Mouse (Mus musculus) left cerebral cortex, adult 8-10 months (tissue): ENCODE results near the gene Agfg2. TPM values are rescaled to one million over a fixed set of nuclear protein-coding genes. Genes with fewer than 3 reads are reported as not detected.
"Not testable (repeated sequence)": the region's sequence is repeated elsewhere in the genome, so short reads cannot be mapped to it uniquely, and the experiment has no call there.

Source experiments
- DNase-seq, 2 experiments: peaks; one replicate each; pipeline ENCODE4 v3.0.0; 2022; ENCODE audit warnings: low spot score in 2 of 2
- total RNA-seq, 4 experiments: library from RNA; stranded (reverse); gene quantifications; 2 replicates each; pipeline ENCODE4 v1.2.4; 2022

The Agfg2 gene
- 10 to 100 TPM; 50.0 to 54.8 (median 51.4) TPM for total RNA-seq

- peak; percentile 90 to 100 for DNase-seq
Observed at GRCm38 (mm10) chr5:137684294-137685123, at the start of gene Agfg2. Gene Agfg2 (minus strand): TSS chr5:137684726.

GRCm38 (mm10) chr5:137733638-137734288, 49.2 kb upstream of the Agfg2 start:
- DNase-seq = peak in 1 of 2 experiments; percentile 25

GRCm38 (mm10) chr5:137726767-137727166, 42.2 kb upstream of the Agfg2 start:
- no peak for DNase-seq

- DNase-seq = no peak
Observed at GRCm38 (mm10) chr5:137723840-137724239, 39.3 kb upstream of the Agfg2 start.

- DNase-seq = not testable (repeated sequence)
Observed at GRCm38 (mm10) chr5:137720558-137721164, 36.1 kb upstream of the Agfg2 start.

GRCm38 (mm10) chr5:137719088-137719487, 34.6 kb upstream of the Agfg2 start:
- DNase-seq = no peak

GRCm38 (mm10) chr5:137718020-137718790, 33.7 kb upstream of the Agfg2 start:
- no peak for DNase-seq

GRCm38 (mm10) chr5:137715685-137716084, 31.2 kb upstream of the Agfg2 start:
- DNase-seq = no peak

- DNase-seq = no peak
Observed at GRCm38 (mm10) chr5:137713454-137713853, 28.9 kb upstream of the Agfg2 start.

- no peak for DNase-seq
Observed at GRCm38 (mm10) chr5:137706913-137707633, 22.5 kb upstream of the Agfg2 start.

- no peak for DNase-seq
Observed at GRCm38 (mm10) chr5:137705242-137705641, 20.7 kb upstream of the Agfg2 start.

- DNase-seq = no peak
Observed at GRCm38 (mm10) chr5:137699850-137700249, 15.3 kb upstream of the Agfg2 start.

GRCm38 (mm10) chr5:137699080-137699479, 14.6 kb upstream of the Agfg2 start:
- no peak for DNase-seq

- no peak for DNase-seq
Observed at GRCm38 (mm10) chr5:137695930-137696329, 11.4 kb upstream of the Agfg2 start.

- no peak for DNase-seq
Observed at GRCm38 (mm10) chr5:137694796-137695195, 10.3 kb upstream of the Agfg2 start.

- no peak for DNase-seq
Observed at GRCm38 (mm10) chr5:137691881-137692280, 7.4 kb upstream of the Agfg2 start.

- DNase-seq = no peak
Observed at GRCm38 (mm10) chr5:137690531-137690930, 6.0 kb upstream of the Agfg2 start.

GRCm38 (mm10) chr5:137689974-137690373, 5.4 kb upstream of the Agfg2 start:
- DNase-seq = no peak

- no peak for DNase-seq
Observed at GRCm38 (mm10) chr5:137686127-137686790, 1.7 kb upstream of the Agfg2 start.

- no peak for DNase-seq
Observed at GRCm38 (mm10) chr5:137685653-137686052, 1.1 kb upstream of the Agfg2 start.
